Mouse (Mus musculus) C2C12 (cell line): Measurements from ENCODE around the gene Fads6. TPM values are rescaled to one million over a fixed set of nuclear protein-coding genes. Genes with fewer than 3 reads are reported as not detected.

ENCODE experiments used
- H3K27me3 ChIP-seq: one replicate; pipeline ENCODE4 v1.6.1; 2011; ENCODE audit not compliant: control insufficient read depth, insufficient read depth, insufficient read length
- H3K36me3 ChIP-seq: one replicate; pipeline ENCODE4 v1.6.1; 2011; ENCODE audit not compliant: control insufficient read depth, insufficient read depth
- H3K4me3 ChIP-seq: one replicate; pipeline ENCODE4 v1.5.1; 2011; ENCODE audit warnings: mild to moderate bottlenecking, control low read depth; ENCODE audit not compliant: poor library complexity, insufficient read depth, severe bottlenecking
- H3K79me2 ChIP-seq: one replicate; pipeline ENCODE4 v1.6.1; 2011; ENCODE audit not compliant: control insufficient read depth, insufficient read depth
- H3K79me3 ChIP-seq: one replicate; pipeline ENCODE4 v1.6.1; 2011; ENCODE audit warnings: low read depth, control low read depth
- H3ac ChIP-seq: one replicate; pipeline ENCODE3; 2011; ENCODE audit warnings: low read depth; ENCODE audit not compliant: control insufficient read depth, insufficient read length
- CEBPB ChIP-seq: IDR thresholded peaks from one replicate; pipeline ENCODE4 v1.6.1; 2011; ENCODE audit warnings: low read depth, mild to moderate bottlenecking, control low read depth, moderate library complexity
- CTCF ChIP-seq: IDR thresholded peaks from one replicate; pipeline ENCODE4 v1.5.1; 2011; ENCODE audit not compliant: control insufficient read depth, insufficient read depth, insufficient read length
- FOSL1 ChIP-seq: IDR thresholded peaks from one replicate; pipeline ENCODE4 v1.8.0; 2011; ENCODE audit warnings: mild to moderate bottlenecking, low read length; ENCODE audit not compliant: poor library complexity, insufficient read depth, severe bottlenecking
- MAX ChIP-seq: IDR thresholded peaks from one replicate; pipeline ENCODE4 v1.6.1; 2011; ENCODE audit warnings: mild to moderate bottlenecking, control low read depth
- MYOD1 ChIP-seq: IDR thresholded peaks from one replicate; pipeline ENCODE4 v1.6.1; 2011; ENCODE audit warnings: low read depth; ENCODE audit not compliant: control insufficient read depth, insufficient read length
- MYOG ChIP-seq: IDR thresholded peaks from one replicate; pipeline ENCODE4 v1.6.1; 2011; ENCODE audit not compliant: control insufficient read depth, insufficient read length; ENCODE audit errors: extremely low read depth
- USF1 ChIP-seq: IDR thresholded peaks from one replicate; pipeline ENCODE4 v1.6.1; 2011; ENCODE audit warnings: low read depth, mild to moderate bottlenecking, control low read depth, moderate library complexity
- polyA plus RNA-seq: library from polyadenylated mRNA; unstranded; fragments of >200 nt; fragmentation: generic; extraction: Trizol; gene quantifications from one replicate; pipeline ENCODE4 v1.2.1, GENCODE M21; 2012; ENCODE audit warnings: missing spikeins

Fads6 gene
- polyA plus RNA-seq, 1 experiment = 0.21 TPM

- no peaks in the 10 kb centered on the region for H3K79me3 ChIP-seq
- H3K4me3 ChIP-seq = no peak overlapping the region
- H3K27me3 ChIP-seq = peaks cover 71% of the 10 kb centered on the region
- H3ac ChIP-seq = no peak overlapping the region
- no peak for TF ChIP-seq CTCF
- peaks cover 3% of the 10 kb centered on the region for H3K36me3 ChIP-seq
- H3K79me2 ChIP-seq = no peaks in the 10 kb centered on the region
Observed at GRCm38 (mm10) chr11:115264136-115264861, 33.2 kb downstream of the Fads6 start.

DNA sequence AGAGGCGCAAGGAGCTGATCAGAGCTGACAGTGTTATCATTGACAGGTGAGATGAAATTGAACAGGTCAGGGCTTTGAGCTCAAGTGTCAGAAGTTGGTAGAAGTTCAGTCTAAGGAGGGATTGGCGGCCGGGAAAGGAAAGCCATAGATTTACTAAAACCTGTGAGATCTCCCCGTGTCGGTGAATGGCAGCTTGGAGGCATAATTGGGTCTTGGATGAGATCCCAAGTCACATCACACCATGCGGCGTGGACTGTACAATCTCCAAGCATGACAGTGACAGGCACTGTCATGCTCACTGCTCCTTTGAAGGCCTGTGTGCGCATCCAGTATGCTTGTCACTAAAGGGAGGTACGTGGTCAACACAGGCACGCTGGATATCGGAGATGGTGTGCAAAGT, 34.5 kb downstream of the Fads6 start:
- no peak overlapping the region for H3K4me3 ChIP-seq

GRCm38 (mm10) chr11:115259134-115259533, 38.3 kb downstream of the Fads6 start:
- Histone ChIP-seq H3K79me2 (no peaks in the 10 kb centered on the region), H3K36me3 (no peaks in the 10 kb centered on the region), H3K79me3 (no peaks in the 10 kb centered on the region), H3ac (no peak overlapping the region), H3K4me3 (no peak overlapping the region), H3K27me3 (peaks cover 72% of the 10 kb centered on the region)
- no peak for TF ChIP-seq MAX
- no peak for TF ChIP-seq MYOD1
- TF ChIP-seq MYOG = no peak
- TF ChIP-seq CEBPB = no peak
- TF ChIP-seq CTCF = no peak
- TF ChIP-seq FOSL1 = no peak
- TF ChIP-seq USF1 = no peak

More for the DNA sequence above, 34.5 kb downstream of the Fads6 start:
- Histone ChIP-seq H3ac (no peak overlapping the region), H3K79me2 (no peaks in the 10 kb centered on the region), H3K36me3 (no peaks in the 10 kb centered on the region), H3K27me3 (peaks cover 74% of the 10 kb centered on the region), H3K79me3 (no peaks in the 10 kb centered on the region)
- TF ChIP-seq CEBPB (no peak), FOSL1 (no peak)

- no peak overlapping the region for H3ac ChIP-seq
- no peak overlapping the region for H3K4me3 ChIP-seq
- H3K27me3 ChIP-seq = peaks cover 76% of the 10 kb centered on the region
- no peak for TF ChIP-seq USF1
- no peak for TF ChIP-seq CTCF
- no peak for TF ChIP-seq MYOD1
- no peak for TF ChIP-seq FOSL1
- no peak for TF ChIP-seq MAX
- TF ChIP-seq CEBPB = no peak
- no peak for TF ChIP-seq MYOG
- H3K36me3 ChIP-seq = no peaks in the 10 kb centered on the region
- no peaks in the 10 kb centered on the region for H3K79me3 ChIP-seq
- no peaks in the 10 kb centered on the region for H3K79me2 ChIP-seq
Observed at GRCm38 (mm10) chr11:115257775-115258510, 39.5 kb downstream of the Fads6 start.

DNA sequence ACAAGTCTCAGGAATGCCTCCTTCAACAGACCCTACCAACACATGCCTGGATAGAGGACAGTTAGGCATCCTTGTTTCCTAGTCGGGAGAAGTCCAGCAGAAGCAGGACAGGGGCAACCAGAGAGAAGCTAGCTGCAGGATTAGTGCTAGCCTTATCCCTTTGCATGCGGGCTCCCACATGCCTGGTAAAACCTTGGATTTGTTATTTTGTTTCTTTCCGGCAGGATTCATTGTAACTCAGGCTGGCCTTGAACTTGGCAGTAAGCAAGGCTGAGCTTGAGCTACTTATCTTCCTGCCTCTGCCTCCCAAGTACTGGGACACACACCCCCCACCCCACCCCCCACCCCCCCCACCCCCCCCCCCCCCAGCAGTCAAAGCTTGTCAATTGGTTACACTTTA, 46.2 kb downstream of the Fads6 start:
- TF ChIP-seq FOSL1 (no peak), MAX (no peak), CTCF (no peak), MYOD1 (no peak), CEBPB (no peak), USF1 (no peak), MYOG (no peak)
- H3K79me3 ChIP-seq = no peaks in the 10 kb centered on the region
- H3ac ChIP-seq = no peak overlapping the region
- no peak overlapping the region for H3K4me3 ChIP-seq
- peaks cover 83% of the 10 kb centered on the region for H3K27me3 ChIP-seq
- H3K79me2 ChIP-seq = no peaks in the 10 kb centered on the region
- H3K36me3 ChIP-seq = no peaks in the 10 kb centered on the region

DNA sequence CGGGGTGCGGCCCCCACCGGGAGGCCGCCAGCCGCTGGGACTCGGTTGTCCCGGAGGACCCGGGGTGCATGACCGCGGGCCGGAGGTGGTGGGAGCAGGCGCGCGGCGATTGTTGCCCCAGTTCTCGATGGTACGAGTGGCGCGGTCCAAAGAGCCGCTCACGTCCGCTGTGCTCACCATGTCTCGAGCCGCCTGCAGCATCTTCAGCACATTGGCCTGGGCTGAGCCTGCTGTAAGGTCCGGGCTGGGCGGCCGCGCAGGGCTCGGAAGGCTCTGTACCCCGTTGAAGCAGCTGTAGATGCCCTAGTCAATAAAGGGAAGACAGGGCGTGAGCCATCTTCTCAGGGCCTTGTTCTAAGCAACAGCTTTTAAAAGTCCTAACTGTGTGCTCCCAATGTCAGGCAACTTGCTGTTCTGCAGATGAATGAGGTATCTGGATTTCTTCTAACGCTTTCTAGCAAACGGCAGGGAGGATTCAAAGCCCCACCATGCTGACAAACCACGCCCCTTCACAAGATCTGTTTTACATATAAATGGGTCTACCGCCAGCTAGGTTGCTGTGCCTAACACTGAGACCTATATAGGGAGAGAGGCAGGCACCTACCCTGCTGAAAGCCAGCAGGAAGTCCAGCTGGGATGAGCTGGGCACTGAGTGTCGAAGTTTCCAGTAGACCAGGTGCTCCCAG, 46.9 kb downstream of the Fads6 start:
- no peaks in the 10 kb centered on the region for H3K79me2 ChIP-seq
- H3K4me3 ChIP-seq = no peak overlapping the region
- no peaks in the 10 kb centered on the region for H3K36me3 ChIP-seq
- TF ChIP-seq MAX (no peak), USF1 (no peak), CTCF (no peak), CEBPB (no peak), FOSL1 (no peak), MYOD1 (no peak), MYOG (no peak)
- peaks cover 76% of the 10 kb centered on the region for H3K27me3 ChIP-seq
- H3K79me3 ChIP-seq = no peaks in the 10 kb centered on the region
- no peak overlapping the region for H3ac ChIP-seq
